Mouse (Mus musculus) kidney, adult 18-20 months (tissue): ENCODE results near the gene Coro1c.
A peak's percentile ranks its signal among the peaks of the same experiment; 100 is the strongest.

Source experiments
- DNase-seq: peaks from one replicate; pipeline ENCODE4 v3.0.0; 2021

Coro1c gene

GRCm38 (mm10) chr5:113924608-113925007 lies 16.1 kb upstream of the Coro1c start:
- no peak for DNase-seq

GRCm38 (mm10) chr5:113921310-113922166 lies 13.0 kb upstream of the Coro1c start:
- no peak for DNase-seq

GRCm38 (mm10) chr5:113919060-113919459 lies 10.5 kb upstream of the Coro1c start:
- no peak for DNase-seq

- DNase-seq, result peak; percentile 43
Observed at GRCm38 (mm10) chr5:113918654-113919053, 10.1 kb upstream of the Coro1c start.

- peak; percentile 60 for DNase-seq
Observed at GRCm38 (mm10) chr5:113910705-113911104, 2.1 kb upstream of the Coro1c start.

GRCm38 (mm10) chr5:113910065-113910701 lies 1.6 kb upstream of the Coro1c start:
- DNase-seq, result no peak

GRCm38 (mm10) chr5:113907786-113908567 lies 581 bp downstream of the Coro1c start:
- DNase-seq, result peak; percentile 62

GRCm38 (mm10) chr5:113906958-113907735 lies 1.4 kb downstream of the Coro1c start:
- no peak for DNase-seq

GRCm38 (mm10) chr5:113904987-113905386 lies 3.6 kb downstream of the Coro1c start:
- DNase-seq, result no peak

- DNase-seq, result no peak
Observed at GRCm38 (mm10) chr5:113902983-113903382, 5.6 kb downstream of the Coro1c start.

GRCm38 (mm10) chr5:113902017-113902416 lies 6.5 kb downstream of the Coro1c start:
- DNase-seq, result no peak

- DNase-seq, result peak; percentile 64
Observed at GRCm38 (mm10) chr5:113901074-113901571, 7.4 kb downstream of the Coro1c start.

GRCm38 (mm10) chr5:113899543-113899942 lies 9.0 kb downstream of the Coro1c start:
- DNase-seq, result no peak

GRCm38 (mm10) chr5:113892005-113892404 lies 16.6 kb downstream of the Coro1c start:
- no peak for DNase-seq

GRCm38 (mm10) chr5:113890874-113891273 lies 17.7 kb downstream of the Coro1c start:
- peak; percentile 55 for DNase-seq

GRCm38 (mm10) chr5:113889912-113890311 lies 18.6 kb downstream of the Coro1c start:
- no peak for DNase-seq

- peak; percentile 50 for DNase-seq
Observed at GRCm38 (mm10) chr5:113889181-113889906, 19.2 kb downstream of the Coro1c start.

GRCm38 (mm10) chr5:113888186-113888795 lies 20.3 kb downstream of the Coro1c start:
- no peak for DNase-seq

GRCm38 (mm10) chr5:113887132-113887531 lies 21.4 kb downstream of the Coro1c start:
- peak; percentile 83 for DNase-seq

GRCm38 (mm10) chr5:113885623-113886022 lies 22.9 kb downstream of the Coro1c start:
- DNase-seq, result no peak

GRCm38 (mm10) chr5:113884750-113885149 lies 23.8 kb downstream of the Coro1c start:
- no peak for DNase-seq
